Mouse (Mus musculus) granulocyte monocyte progenitor cell, adult 5-6 weeks (primary cell): Measurements from ENCODE around the gene Mrpl46. TPM values are rescaled to one million over a fixed set of nuclear protein-coding genes. Genes with fewer than 3 reads are reported as not detected.

Source experiments
- ATAC-seq: replicated peaks from 2 replicates; pipeline ENCODE4 v1.8.0; 2016; ENCODE audit warnings: mild to moderate bottlenecking, moderate TSS enrichment, inconsistent platforms; ENCODE audit not compliant: poor library complexity, severe bottlenecking
- total RNA-seq, 2 experiments: library from RNA; stranded (forward) in 1 of 2; stranded (reverse) in 1 of 2; fragments of 200-712, 200-1000 nt in 1 of 2; fragments of >200 nt in 1 of 2; fragmentation: Nextera tagmentation in 1 of 2; gene quantifications; 2 replicates each; pipeline ENCODE4 v1.2.3; 2014 to 2017

Gene Mrpl46
- total RNA-seq, 2 experiments from 2014 or later, result 37.6 to 58.0 TPM

GRCm38 (mm10) chr7:78770936-78771335 is 12.4 kb downstream of the Mrpl46 start:
- no peak for ATAC-seq

GRCm38 (mm10) chr7:78769075-78769652 is 14.2 kb downstream of the Mrpl46 start:
- no peak for ATAC-seq

- no peak for ATAC-seq
Observed at GRCm38 (mm10) chr7:78767929-78768531, 15.3 kb downstream of the Mrpl46 start.

- ATAC-seq, result peak; percentile 97
Observed at GRCm38 (mm10) chr7:78766019-78766683, 17.2 kb downstream of the Mrpl46 start.

- ATAC-seq, result no peak
Observed at GRCm38 (mm10) chr7:78765215-78765631, 18.1 kb downstream of the Mrpl46 start.

- no peak for ATAC-seq
Observed at GRCm38 (mm10) chr7:78763801-78764200, 19.5 kb downstream of the Mrpl46 start.

GRCm38 (mm10) chr7:78754458-78755000 is 28.8 kb downstream of the Mrpl46 start:
- no peak for ATAC-seq

- no peak for ATAC-seq
Observed at GRCm38 (mm10) chr7:78753752-78754457, 29.4 kb downstream of the Mrpl46 start.

- no peak for ATAC-seq
Observed at GRCm38 (mm10) chr7:78752961-78753360, 30.4 kb downstream of the Mrpl46 start.

GRCm38 (mm10) chr7:78743731-78744385 is 39.5 kb downstream of the Mrpl46 start:
- no peak for ATAC-seq

GRCm38 (mm10) chr7:78739351-78740000 is 43.9 kb downstream of the Mrpl46 start:
- ATAC-seq, result no peak

- ATAC-seq, result no peak
Observed at GRCm38 (mm10) chr7:78737614-78738210, 45.6 kb downstream of the Mrpl46 start, which contains the start of gene Ntrk3. Ntrk3 (minus strand) TSS chr7:78738012.

- ATAC-seq, result no peak
Observed at GRCm38 (mm10) chr7:78737196-78737595, 46.1 kb downstream of the Mrpl46 start.

- no peak for ATAC-seq
Observed at GRCm38 (mm10) chr7:78731391-78731790, 51.9 kb downstream of the Mrpl46 start.

Other genes with a start within 250 kb of the Mrpl46 start
- not detected in 2 replicates for gene Ntrk3, start 45.5 kb downstream of the Mrpl46 start, total RNA-seq (2014; fragmentation: Nextera tagmentation)
- gene Ntrk3, start 45.5 kb downstream of the Mrpl46 start, total RNA-seq (2017), result not detected in 2 replicates
- gene Mrps11, start 412 bp downstream of the Mrpl46 start, total RNA-seq (2014; fragmentation: Nextera tagmentation), result 40.4 and 49.9 TPM in 2 replicates
- 32.4 and 35.7 TPM in 2 replicates for gene Mrps11, start 412 bp downstream of the Mrpl46 start, total RNA-seq (2017)
- 17.2 and 22.5 TPM in 2 replicates for gene Det1, start 63.7 kb upstream of the Mrpl46 start, total RNA-seq (2014; fragmentation: Nextera tagmentation)
- 12.3 and 17.9 TPM in 2 replicates for gene Det1, start 63.7 kb upstream of the Mrpl46 start, total RNA-seq (2017)
- gene Aen, start 112.3 kb upstream of the Mrpl46 start, total RNA-seq (2014; fragmentation: Nextera tagmentation), result 29.4 and 44.3 TPM in 2 replicates
- gene Aen, start 112.3 kb upstream of the Mrpl46 start, total RNA-seq (2017), result 32.9 and 35.2 TPM in 2 replicates
- gene Isg20, start 129.9 kb upstream of the Mrpl46 start, total RNA-seq (2014; fragmentation: Nextera tagmentation), result 7.0 and 10.9 TPM in 2 replicates
- gene Isg20, start 129.9 kb upstream of the Mrpl46 start, total RNA-seq (2017), result 3.8 and 10.4 TPM in 2 replicates